Mouse (Mus musculus) forebrain, embryonic 16.5 days (tissue): ENCODE data around the gene Tmeff2. TPM values are rescaled to one million over a fixed set of nuclear protein-coding genes. Genes with fewer than 3 reads are reported as not detected.

ENCODE experiments used
- ATAC-seq: fragments of 200-750 bp; cut with Nextera tagmentation; 2 replicates; pipeline ENCODE4 v1.8.0; 2017; ENCODE audit warnings: mild to moderate bottlenecking, moderate library complexity
- H3K27ac ChIP-seq: fragments of 300-500 bp; sonication (generic); 2 replicates; pipeline ENCODE4 v1.5.1; 2014; ENCODE audit warnings: low read length, control low read depth
- H3K27me3 ChIP-seq: fragments of 300-500 bp; sonication (generic); replicated peaks from 2 replicates; pipeline ENCODE4 v1.6.1; 2014; ENCODE audit warnings: low read length; ENCODE audit not compliant: control insufficient read depth, insufficient read depth
- H3K36me3 ChIP-seq: fragments of 300-500 bp; sonication (generic); 2 replicates; pipeline ENCODE4 v1.6.1; 2014; ENCODE audit not compliant: control insufficient read depth, insufficient read depth
- H3K4me1 ChIP-seq: fragments of 300-500 bp; sonication (generic); replicated peaks from 2 replicates; pipeline ENCODE4 v1.6.1; 2014; ENCODE audit warnings: low read length; ENCODE audit not compliant: control insufficient read depth, insufficient read depth
- H3K4me2 ChIP-seq: fragments of 300-500 bp; sonication (generic); 2 replicates; pipeline ENCODE4 v1.6.1; 2014; ENCODE audit warnings: mild to moderate bottlenecking, low read length, control low read depth
- H3K4me3 ChIP-seq: fragments of 300-500 bp; sonication (generic); replicated peaks from 2 replicates; pipeline ENCODE4 v1.5.1; 2014; ENCODE audit warnings: mild to moderate bottlenecking, low read length, control low read depth
- H3K9ac ChIP-seq: fragments of 300-500 bp; sonication (generic); replicated peaks from 2 replicates; pipeline ENCODE4 v1.6.1; 2014; ENCODE audit warnings: low read depth, low read length, control low read depth
- H3K9me3 ChIP-seq: fragments of 300-500 bp; sonication (generic); 2 replicates; pipeline ENCODE4 v1.6.1; 2016; ENCODE audit warnings: low read length; ENCODE audit not compliant: control insufficient read depth
- WGBS: fragments of 180-500 bp; shearing (Covaris S2); extraction: QIAGEN DNeasy Blood & Tissue Kit; methylation state at CpG from one replicate; pipeline ENCODE4 v1.1.7; 2014; 5-methylcytosine and 5-hydroxymethylcytosine counted together
- polyA plus RNA-seq: library from polyadenylated mRNA; unstranded; fragments of >200 nt; fragmentation: Nextera tagmentation; extraction: Ambion mirVana; gene quantifications from 2 replicates; pipeline ENCODE4 v1.2.1, GENCODE M21; 2015

The Tmeff2 gene
- polyA plus RNA-seq, 1 experiment from 2014 or later: 46.5 TPM

DNA sequence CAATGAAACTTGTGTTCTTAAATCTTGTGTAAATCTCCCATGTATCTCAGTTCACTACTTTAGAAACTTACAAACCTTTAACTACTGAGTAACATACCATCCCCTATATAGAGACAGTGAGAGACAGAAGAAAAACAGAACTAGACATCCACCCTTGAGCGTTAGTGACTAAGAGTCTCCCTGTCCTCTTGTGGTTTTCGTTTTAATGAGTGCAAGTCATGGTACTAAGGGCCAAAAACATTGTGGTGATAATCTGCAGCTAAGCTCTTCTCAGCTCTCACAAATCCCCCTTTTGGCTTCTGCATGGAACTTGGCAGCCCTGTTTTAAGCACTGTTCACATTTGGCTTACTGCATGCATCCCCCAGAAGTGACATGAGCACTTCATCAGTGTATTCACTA is 34.6 kb downstream of the Tmeff2 start:
- H3K4me2 ChIP-seq: no peak overlapping the region
- no peaks in the 10 kb centered on the region for H3K9me3 ChIP-seq
- WGBS: 60% methylated on average over 2 of the region's 2 CpGs
- no peak overlapping the region for H3K27ac ChIP-seq
- no peak for ATAC-seq
- no peak overlapping the region for H3K9ac ChIP-seq
- no peaks in the 10 kb centered on the region for H3K27me3 ChIP-seq
- H3K4me3 ChIP-seq: no peak overlapping the region
- H3K36me3 ChIP-seq: no peaks in the 10 kb centered on the region
- H3K4me1 ChIP-seq: no peaks in the 10 kb centered on the region

DNA sequence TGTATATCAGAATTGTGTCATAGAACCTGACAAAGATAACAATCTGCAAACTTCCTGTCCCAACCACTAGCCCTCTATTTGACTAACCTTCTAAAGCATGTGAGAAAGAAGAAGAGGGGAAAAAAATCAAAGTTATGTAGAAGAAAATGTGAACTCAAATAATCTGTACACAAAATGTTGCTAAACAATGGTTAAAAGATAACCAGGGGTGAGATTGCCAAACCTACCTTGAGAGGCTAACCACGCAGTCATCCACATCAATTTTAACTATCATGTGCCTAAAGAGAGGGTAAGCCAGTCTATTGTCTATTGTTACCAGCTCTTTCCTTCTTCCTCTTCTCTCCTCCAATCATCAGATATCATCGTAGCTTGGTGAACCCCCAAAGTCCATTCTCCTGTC is 35.0 kb downstream of the Tmeff2 start:
- Histone ChIP-seq H3K27me3 (no peaks in the 10 kb centered on the region), H3K9me3 (no peaks in the 10 kb centered on the region), H3K36me3 (no peaks in the 10 kb centered on the region), H3K4me2 (no peak overlapping the region), H3K9ac (no peak overlapping the region), H3K27ac (no peak overlapping the region), H3K4me3 (no peak overlapping the region), H3K4me1 (no peaks in the 10 kb centered on the region)
- ATAC-seq: no peak
- WGBS: 91% methylated on average over 2 of the region's 2 CpGs

DNA sequence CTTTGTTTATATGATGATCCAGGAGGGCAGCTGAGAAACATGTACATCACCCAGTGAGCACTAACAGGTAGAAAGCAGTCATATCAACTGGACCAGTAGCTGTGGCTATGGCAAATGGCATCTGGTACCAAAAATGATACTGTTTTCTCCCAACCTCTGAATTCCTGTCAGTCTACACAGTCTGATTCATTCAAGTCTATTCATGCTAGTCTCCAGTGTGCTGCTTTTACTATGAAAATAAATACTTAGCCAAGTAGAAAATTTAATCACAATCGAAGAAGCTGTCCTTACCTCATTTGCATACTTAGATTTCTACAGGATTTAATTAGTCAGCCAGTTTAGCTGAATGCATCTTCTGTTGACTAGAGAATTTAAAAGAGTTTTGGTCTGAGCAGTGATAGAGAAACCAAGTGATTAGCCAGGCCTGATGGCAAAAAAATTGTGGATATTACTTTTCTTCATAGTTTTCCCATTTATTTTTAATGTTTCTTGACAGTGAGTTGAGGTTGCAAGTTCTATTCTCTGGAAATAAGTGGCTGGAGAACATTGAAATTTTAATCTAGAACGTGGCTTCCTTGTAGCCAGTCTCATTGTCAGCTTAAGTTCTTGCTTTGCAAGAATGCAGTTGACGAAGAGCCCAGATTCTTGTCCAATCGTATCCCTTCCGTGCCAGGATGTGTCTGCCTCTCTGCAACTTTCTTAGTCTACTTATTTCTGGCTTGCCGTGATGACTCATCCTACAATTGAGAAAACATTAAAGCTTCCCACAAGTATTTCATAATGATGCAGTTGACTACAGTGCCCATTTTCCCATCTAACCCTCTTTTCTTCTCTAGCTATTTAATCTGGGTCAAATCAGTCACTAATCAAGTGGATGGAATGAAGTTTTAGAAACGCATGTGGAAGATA is 39.9 kb downstream of the Tmeff2 start:
- H3K4me2 ChIP-seq: no peak overlapping the region
- no peaks in the 10 kb centered on the region for H3K9me3 ChIP-seq
- no peaks in the 10 kb centered on the region for H3K36me3 ChIP-seq
- WGBS: 40% methylated on average over 7 of the region's 7 CpGs
- H3K4me3 ChIP-seq: no peak overlapping the region
- no peaks in the 10 kb centered on the region for H3K27me3 ChIP-seq
- ATAC-seq: peak; percentile 59; the same call in 1 of the 2 replicates
- H3K9ac ChIP-seq: no peak overlapping the region
- H3K27ac ChIP-seq: no peak overlapping the region
- H3K4me1 ChIP-seq: no peaks in the 10 kb centered on the region

DNA sequence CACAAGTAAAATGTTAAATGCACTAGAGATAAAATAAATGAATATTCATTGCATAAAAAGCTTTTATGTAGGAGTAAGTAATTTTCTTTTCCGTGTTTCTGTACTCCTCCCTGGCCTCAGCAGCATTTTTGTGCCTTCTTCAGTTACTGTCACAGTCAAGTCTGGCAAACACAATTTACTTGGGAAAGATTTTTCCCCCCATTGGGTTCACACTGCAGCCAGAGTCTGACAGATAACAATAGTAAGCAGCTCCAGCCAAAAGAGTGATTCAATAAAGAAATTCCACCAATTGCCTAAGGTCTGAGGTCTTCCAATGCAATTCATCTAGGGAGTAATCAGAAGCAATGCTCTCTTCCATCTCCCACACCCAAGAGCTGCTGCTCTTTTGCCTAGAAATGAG is 48.1 kb downstream of the Tmeff2 start:
- 53% methylated on average over 1 of the region's 1 CpGs for WGBS
- H3K27ac ChIP-seq: no peak overlapping the region
- no peak overlapping the region for H3K4me2 ChIP-seq
- H3K27me3 ChIP-seq: no peaks in the 10 kb centered on the region
- H3K36me3 ChIP-seq: no peaks in the 10 kb centered on the region
- H3K9me3 ChIP-seq: no peaks in the 10 kb centered on the region
- no peaks in the 10 kb centered on the region for H3K4me1 ChIP-seq
- no peak overlapping the region for H3K4me3 ChIP-seq
- no peak overlapping the region for H3K9ac ChIP-seq
- no peak for ATAC-seq

DNA sequence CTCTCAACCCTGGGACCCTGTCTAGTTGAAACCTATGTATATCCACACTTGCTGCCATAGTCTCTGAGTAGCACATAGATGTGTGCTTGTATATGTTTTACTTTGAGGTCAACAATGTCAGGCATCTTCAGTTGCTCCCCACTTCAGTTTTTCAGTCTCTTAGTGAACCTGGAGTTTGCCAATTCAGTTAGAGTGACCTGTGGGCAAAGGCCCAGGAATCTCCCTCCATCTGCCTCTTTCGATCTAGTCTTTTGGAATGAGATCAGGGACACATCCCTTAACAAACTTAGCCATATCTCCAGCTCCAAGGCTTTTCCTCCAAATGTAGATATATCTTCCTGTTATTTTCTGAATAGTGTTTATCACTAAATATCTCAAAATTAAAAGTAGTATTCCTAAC is 58.4 kb downstream of the Tmeff2 start:
- WGBS: 92% methylated on average over 1 of the region's 1 CpGs
- no peak overlapping the region for H3K9ac ChIP-seq
- ATAC-seq: no peak
- no peaks in the 10 kb centered on the region for H3K36me3 ChIP-seq
- no peaks in the 10 kb centered on the region for H3K9me3 ChIP-seq
- H3K4me2 ChIP-seq: no peak overlapping the region
- H3K4me1 ChIP-seq: no peaks in the 10 kb centered on the region
- H3K27me3 ChIP-seq: no peaks in the 10 kb centered on the region
- no peak overlapping the region for H3K4me3 ChIP-seq
- no peak overlapping the region for H3K27ac ChIP-seq

DNA sequence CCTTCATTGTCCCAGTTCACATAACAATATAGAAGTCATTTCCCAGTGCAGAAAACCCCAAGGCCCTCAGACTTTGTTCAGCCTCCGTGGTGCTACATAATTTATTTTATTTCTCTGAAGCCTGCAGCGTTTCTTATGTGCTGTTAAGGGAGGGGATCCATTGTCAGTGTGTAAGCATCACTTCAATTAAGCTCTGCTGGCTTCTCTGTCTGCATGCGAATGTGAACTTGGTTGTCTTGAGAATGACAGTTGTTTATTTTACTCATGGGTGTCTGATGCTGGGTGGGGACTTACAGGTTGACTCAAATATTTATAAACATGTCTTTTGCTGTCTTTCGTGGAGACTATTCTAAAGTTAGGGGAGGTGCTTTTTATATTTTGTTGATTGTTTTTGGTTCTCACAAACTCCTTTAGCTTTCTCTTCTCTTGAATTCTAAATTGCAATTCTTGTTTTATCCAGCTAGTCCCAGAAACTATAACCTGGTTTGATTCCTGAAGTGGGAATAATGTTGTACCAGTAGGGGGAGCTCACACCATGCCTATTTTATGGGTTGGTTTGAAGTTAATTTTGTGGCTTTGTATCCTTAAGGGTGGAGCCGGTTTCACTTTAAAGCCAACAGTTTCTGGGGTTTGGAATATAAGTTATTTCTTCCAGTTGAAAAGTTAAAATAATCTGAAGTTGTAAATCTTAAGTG is 61.7 kb downstream of the Tmeff2 start:
- no peaks in the 10 kb centered on the region for H3K9me3 ChIP-seq
- no peak overlapping the region for H3K27ac ChIP-seq
- H3K4me3 ChIP-seq: no peak overlapping the region
- H3K9ac ChIP-seq: no peak overlapping the region
- no peaks in the 10 kb centered on the region for H3K27me3 ChIP-seq
- 47% methylated on average over 5 of the region's 5 CpGs for WGBS
- ATAC-seq: peak; percentile 72
- no peaks in the 10 kb centered on the region for H3K4me1 ChIP-seq
- H3K36me3 ChIP-seq: no peaks in the 10 kb centered on the region
- no peak overlapping the region for H3K4me2 ChIP-seq

DNA sequence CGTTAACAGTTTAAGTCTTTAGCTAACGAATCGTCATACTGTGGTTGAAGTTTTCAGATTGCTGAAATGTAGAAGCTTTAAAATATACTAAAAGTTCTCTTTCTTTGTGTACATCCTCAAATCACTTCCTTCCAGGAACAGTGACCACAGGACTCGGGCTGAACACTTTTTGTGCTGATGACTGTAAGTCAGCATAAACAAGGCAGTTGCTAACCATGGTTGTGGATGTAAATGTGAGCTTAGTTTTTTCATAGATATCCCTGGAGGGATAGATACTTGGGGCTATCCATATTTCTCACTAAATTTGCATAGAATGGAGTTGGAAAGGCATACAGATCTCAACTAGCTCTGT is 62.2 kb downstream of the Tmeff2 start:
- 66% methylated on average over 4 of the region's 4 CpGs for WGBS
- Histone ChIP-seq H3K4me3 (no peak overlapping the region), H3K27ac (no peak overlapping the region), H3K9ac (no peak overlapping the region), H3K4me1 (no peaks in the 10 kb centered on the region), H3K27me3 (no peaks in the 10 kb centered on the region), H3K4me2 (no peak overlapping the region), H3K36me3 (no peaks in the 10 kb centered on the region), H3K9me3 (no peaks in the 10 kb centered on the region)
- ATAC-seq: 0 out of 2 replicates have a peak, but pooled peaks have one; percentile 10

DNA sequence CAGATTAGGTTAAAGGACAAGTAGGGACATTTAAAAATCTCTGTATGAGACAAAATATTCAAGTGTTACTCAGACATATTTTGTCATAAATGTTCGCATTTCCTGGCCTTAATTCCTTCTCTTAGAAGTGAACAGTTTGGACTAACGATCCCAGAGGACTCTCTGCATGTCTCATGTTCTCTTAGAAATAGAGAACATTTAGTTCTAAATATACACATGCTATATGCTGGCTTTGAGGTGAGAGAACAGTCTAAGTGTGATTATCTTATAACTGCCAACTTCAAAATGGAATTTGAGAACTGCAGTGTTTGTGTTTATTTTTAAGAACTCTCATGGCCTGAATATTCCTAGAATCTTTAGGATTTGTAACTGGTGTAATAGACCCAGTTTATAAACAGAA is 69.2 kb downstream of the Tmeff2 start:
- Histone ChIP-seq H3K27me3 (no peaks in the 10 kb centered on the region), H3K9me3 (no peaks in the 10 kb centered on the region), H3K4me3 (no peak overlapping the region), H3K4me2 (no peak overlapping the region), H3K36me3 (no peaks in the 10 kb centered on the region), H3K4me1 (no peaks in the 10 kb centered on the region), H3K27ac (no peak overlapping the region), H3K9ac (no peak overlapping the region)
- WGBS: 82% methylated on average over 2 of the region's 2 CpGs
- ATAC-seq: no peak

DNA sequence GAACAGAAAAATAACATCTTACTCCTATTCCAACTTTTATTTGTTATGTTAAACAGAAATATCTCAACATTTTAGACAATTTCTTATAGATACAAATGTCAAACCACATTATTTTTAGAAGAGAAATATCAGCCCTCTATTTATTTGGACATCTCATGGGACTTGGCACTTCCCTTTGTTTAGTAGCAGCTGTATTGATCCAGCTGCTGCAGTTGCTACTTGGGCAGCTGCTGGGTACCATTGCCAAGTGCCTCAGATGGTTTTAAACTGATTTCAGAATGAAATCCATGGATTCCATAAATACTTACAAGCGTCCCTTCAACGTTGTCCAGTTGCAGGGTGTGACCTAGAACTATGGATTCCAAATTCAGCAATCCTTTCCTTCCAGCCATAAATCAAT is 70.4 kb downstream of the Tmeff2 start:
- 81% methylated on average over 2 of the region's 2 CpGs for WGBS
- H3K27ac ChIP-seq: no peak overlapping the region
- H3K9ac ChIP-seq: no peak overlapping the region
- no peaks in the 10 kb centered on the region for H3K27me3 ChIP-seq
- ATAC-seq: no peak
- no peaks in the 10 kb centered on the region for H3K4me1 ChIP-seq
- no peak overlapping the region for H3K4me2 ChIP-seq
- no peaks in the 10 kb centered on the region for H3K9me3 ChIP-seq
- H3K36me3 ChIP-seq: no peaks in the 10 kb centered on the region
- no peak overlapping the region for H3K4me3 ChIP-seq
